20 mouse cellular contexts compared by ENCODE assay signal in the genomic region with DNA sequence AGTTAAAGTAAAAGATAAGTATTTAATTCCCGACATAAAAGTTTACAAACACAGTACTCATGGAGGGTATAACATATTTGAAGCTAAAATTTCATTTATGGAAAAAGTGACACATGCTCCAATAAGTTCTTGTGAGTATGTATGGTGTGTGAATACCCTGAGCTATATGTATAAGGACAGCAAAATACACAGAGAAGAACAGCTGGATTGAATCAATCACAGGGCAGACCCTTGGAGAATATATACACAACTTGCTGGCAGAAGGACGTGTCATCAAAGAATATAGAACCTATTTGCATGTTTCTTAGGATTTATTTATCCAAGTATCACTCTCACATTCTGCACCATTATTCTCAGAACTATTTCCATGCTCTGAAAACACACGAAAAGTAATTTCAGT.
"Had no signal": no experiment of that assay in that cellular context is flagged by ENCODE, and none has a peak within 500 bp of the region (broad histone marks: within the 10 kb centered on the region; RNA-seq: fewer than 3 reads in every experiment).

No protein-coding gene starts in this region.

- ATAC-seq: liver, embryonic 12.5 days; midbrain, embryonic 16.5 days had no signal

- H3K4me2 ChIP-seq: liver, embryonic 12.5 days; midbrain, embryonic 12.5 days; neural tube, embryonic 13.5 days; neural tube, embryonic 15.5 days had no signal

- H3K36me3 ChIP-seq: liver, embryonic 12.5 days; midbrain, embryonic 10.5 days; midbrain, embryonic 12.5 days; neural tube, embryonic 13.5 days; neural tube, embryonic 15.5 days had no signal

- H3K9me3 ChIP-seq: liver, embryonic 12.5 days; midbrain, embryonic 10.5 days; midbrain, embryonic 12.5 days; neural tube, embryonic 13.5 days; neural tube, embryonic 15.5 days had no signal

- H3K27me3 ChIP-seq: liver, embryonic 12.5 days; midbrain, embryonic 12.5 days; neural tube, embryonic 13.5 days; neural tube, embryonic 15.5 days had no signal

- H3K4me1 ChIP-seq: liver, embryonic 12.5 days; midbrain, embryonic 10.5 days; midbrain, embryonic 12.5 days; neural tube, embryonic 13.5 days; neural tube, embryonic 15.5 days had no signal

- H3K9ac ChIP-seq: liver, embryonic 12.5 days; liver, embryonic 14.5 days; midbrain, embryonic 12.5 days; neural tube, embryonic 13.5 days; neural tube, embryonic 15.5 days had no signal

- DNase-seq: lung, adult 18-20 months; lung, postnatal 10 days; lung, postnatal 36 days; midbrain, embryonic 14.5 days; retina, postnatal 1 day; right cerebral cortex, adult 18-20 months; right cerebral cortex, postnatal 25 days; right cerebral cortex, postnatal 4 days; spleen, adult 18-20 months; thymus, adult 18-20 months; thymus, postnatal 14 days; thymus, postnatal 36 days had no signal

- H3K4me3 ChIP-seq: liver, embryonic 12.5 days; midbrain, embryonic 10.5 days; midbrain, embryonic 12.5 days; myocyte; neural tube, embryonic 13.5 days; neural tube, embryonic 15.5 days had no signal

- H3K27ac ChIP-seq: liver, embryonic 12.5 days; liver, embryonic 14.5 days; midbrain, embryonic 10.5 days; midbrain, embryonic 12.5 days; neural tube, embryonic 13.5 days; neural tube, embryonic 15.5 days had no signal
